Mouse (Mus musculus): Measurements from ENCODE around the gene Cacng4. TPM values are rescaled to one million over a fixed set of nuclear protein-coding genes. Genes with fewer than 3 reads are reported as not detected.

Cacng4 gene
- polyA plus RNA-seq, 1 experiment from 2014 or later: 7.1 TPM

DNA sequence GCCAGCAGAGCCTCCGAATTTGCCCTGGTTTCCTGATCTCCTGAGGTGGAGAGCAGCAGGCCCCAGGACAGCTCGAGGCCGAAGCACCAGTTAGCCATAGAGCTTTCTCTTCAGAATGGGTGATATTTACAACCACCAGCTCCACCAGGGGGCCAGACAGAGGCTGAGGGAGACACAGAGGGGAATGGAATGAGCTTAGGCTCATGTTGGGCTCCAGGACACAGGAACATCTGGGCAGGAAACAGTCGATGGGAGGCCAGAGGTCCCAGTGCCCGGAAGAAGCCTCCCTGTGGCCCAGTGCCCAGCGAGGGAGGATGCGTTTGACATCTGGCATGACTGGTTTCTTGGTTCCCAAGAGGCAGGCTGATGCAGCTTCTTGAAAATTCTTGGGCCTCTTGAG, 60.2 kb downstream of the Cacng4 start:
- Histone ChIP-seq H3K9me3 (no peaks in the 10 kb centered on the region), H3K4me1 (no peaks in the 10 kb centered on the region), H3K27me3 (no peaks in the 10 kb centered on the region), H3K4me2 (replicated peaks) (no peak overlapping the region), H3K9ac (no peak overlapping the region), H3K4me3 (no peak overlapping the region), H3K27ac (no peak overlapping the region), H3K36me3 (peaks cover 22% of the 10 kb centered on the region)
- ATAC-seq (ENCODE audit: insufficient number of reproducible peaks, insufficient read depth, low FRiP score, low TSS enrichment): no peak
- WGBS: 83% methylated on average over 7 of the region's 7 CpGs

DNA sequence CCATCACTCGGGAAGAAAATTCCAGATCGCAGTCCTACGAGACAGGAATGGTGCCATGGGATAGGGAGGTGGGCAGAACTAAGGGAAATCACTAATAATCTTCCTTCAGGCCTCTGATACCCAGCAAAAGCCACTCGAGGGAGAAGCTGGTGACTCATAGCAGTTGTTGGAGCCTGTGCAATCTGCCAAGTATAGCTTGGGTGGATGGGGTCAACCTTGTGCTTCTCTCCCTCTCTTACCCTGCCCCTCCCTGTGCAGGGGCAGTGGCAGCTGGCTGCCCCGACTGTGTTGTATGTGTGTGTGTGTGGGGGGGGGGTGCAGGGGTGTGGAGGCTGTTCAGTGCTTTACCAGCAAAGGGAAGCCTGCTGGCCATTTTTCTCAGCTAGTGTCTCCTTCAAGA, 62.9 kb downstream of the Cacng4 start:
- no peak overlapping the region for H3K4me2 ChIP-seq (replicated peaks)
- no peak for ATAC-seq (ENCODE audit: insufficient number of reproducible peaks, insufficient read depth, low FRiP score, low TSS enrichment)
- no peaks in the 10 kb centered on the region for H3K9me3 ChIP-seq
- H3K4me1 ChIP-seq: 0 out of 2 replicates have a peak, but pooled peaks cover 3% of the 10 kb centered on the region
- H3K27me3 ChIP-seq: no peaks in the 10 kb centered on the region
- peaks cover 13% of the 10 kb centered on the region for H3K36me3 ChIP-seq
- no peak overlapping the region for H3K27ac ChIP-seq
- H3K9ac ChIP-seq: no peak overlapping the region
- 82% methylated on average over 5 of the region's 5 CpGs for WGBS
- no peak overlapping the region for H3K4me3 ChIP-seq

DNA sequence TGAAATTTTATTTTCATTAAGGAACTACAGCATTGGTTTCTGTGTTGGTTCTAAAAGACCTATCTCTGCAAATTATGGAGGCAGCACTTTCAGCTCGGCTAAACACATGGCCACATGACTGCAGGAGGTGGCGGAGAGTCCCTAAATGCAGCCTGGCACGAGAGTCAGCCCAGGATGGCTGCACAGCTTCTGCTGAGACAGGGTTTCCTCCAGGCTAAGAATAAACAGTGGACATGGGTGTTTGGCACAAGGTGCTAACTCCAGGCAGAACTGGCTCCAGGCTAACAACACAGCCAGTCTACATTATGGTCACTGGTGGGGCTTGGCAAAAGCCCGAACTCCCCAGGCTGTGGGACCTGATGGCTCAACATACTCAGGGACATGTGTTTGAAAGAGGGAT, 63.4 kb downstream of the Cacng4 start:
- no peaks in the 10 kb centered on the region for H3K9me3 ChIP-seq
- no peak overlapping the region for H3K27ac ChIP-seq
- H3K27me3 ChIP-seq: no peaks in the 10 kb centered on the region
- no peak overlapping the region for H3K4me2 ChIP-seq (replicated peaks)
- no peak overlapping the region for H3K9ac ChIP-seq
- WGBS: 82% methylated on average over 4 of the region's 4 CpGs
- H3K36me3 ChIP-seq: peaks cover 11% of the 10 kb centered on the region
- no peak for ATAC-seq (ENCODE audit: insufficient number of reproducible peaks, insufficient read depth, low FRiP score, low TSS enrichment)
- no peak overlapping the region for H3K4me3 ChIP-seq
- H3K4me1 ChIP-seq: 0 out of 2 replicates have a peak, but pooled peaks cover 3% of the 10 kb centered on the region

DNA sequence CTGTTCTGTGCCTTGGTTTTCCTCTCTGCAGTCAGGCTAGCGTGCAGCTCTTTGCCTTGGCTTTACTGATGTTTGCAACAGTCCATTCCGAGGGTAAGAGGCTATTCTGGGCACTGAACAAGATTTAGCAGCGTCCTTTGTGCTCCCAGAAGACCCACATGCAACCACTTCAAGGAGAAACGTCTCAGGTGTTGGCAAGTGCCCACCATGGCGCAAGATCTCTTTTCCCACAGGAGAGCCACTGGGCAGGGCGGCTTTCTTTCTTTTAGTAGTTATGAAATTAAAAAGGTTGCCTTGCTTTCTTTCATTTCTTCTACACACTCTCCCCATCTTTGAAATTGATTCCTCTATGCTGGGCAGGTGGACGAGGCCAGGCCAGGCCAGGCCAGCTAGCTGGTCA, 65.2 kb downstream of the Cacng4 start:
- H3K36me3 ChIP-seq: peaks cover 1% of the 10 kb centered on the region; the same call in 1 of the 2 replicates
- no peak for ATAC-seq (ENCODE audit: insufficient number of reproducible peaks, insufficient read depth, low FRiP score, low TSS enrichment)
- 79% methylated on average over 7 of the region's 7 CpGs for WGBS

DNA sequence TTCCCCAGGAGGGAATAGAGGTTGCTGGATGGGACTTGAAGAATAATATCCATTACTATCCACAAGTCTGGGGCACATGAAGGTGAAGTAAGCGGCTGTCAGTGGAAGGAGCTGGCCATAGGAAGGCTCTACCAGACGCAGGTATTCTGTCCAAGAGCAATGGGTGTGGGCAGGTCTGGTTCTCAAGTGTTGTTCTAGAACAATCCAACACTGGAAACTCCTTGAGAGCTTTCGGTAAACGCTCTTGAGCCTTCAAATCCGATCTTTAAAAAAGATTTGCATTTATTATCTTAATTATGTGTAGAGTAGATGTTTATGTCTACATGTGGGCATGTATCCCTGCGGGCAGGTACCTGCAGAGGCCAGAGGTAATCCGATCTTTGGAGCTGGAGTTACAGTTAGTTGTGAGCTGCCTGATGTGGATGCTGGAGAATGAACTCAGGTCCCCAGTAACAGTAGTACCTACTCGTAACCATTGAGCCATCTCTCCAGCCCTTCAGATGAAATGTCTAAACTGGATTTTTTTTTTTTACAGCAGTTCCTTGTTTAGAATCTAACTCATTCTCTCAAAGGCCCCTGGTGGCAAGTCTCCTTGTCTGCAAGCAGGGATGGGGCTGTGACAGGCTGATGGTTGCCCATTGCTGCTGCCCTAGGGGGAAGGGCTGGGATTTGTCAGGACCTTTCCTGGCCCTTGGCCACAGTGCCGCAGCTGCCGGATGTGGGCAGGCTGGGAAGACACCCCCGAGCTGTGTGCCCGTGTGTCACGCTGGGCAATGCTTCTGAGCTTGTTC, 66.1 kb downstream of the Cacng4 start:
- no peak for ATAC-seq (ENCODE audit: insufficient number of reproducible peaks, insufficient read depth, low FRiP score, low TSS enrichment)
- WGBS: 73% methylated on average over 13 of the region's 13 CpGs
- Histone ChIP-seq H3K4me3 (no peak overlapping the region), H3K36me3 (no peaks in the 10 kb centered on the region), H3K9ac (no peak overlapping the region), H3K27me3 (no peaks in the 10 kb centered on the region), H3K4me1 (0 out of 2 replicates have a peak, but pooled peaks cover 3% of the 10 kb centered on the region), H3K4me2 (replicated peaks) (no peak overlapping the region), H3K27ac (no peak overlapping the region), H3K9me3 (no peaks in the 10 kb centered on the region)

More for the DNA sequence above, 65.2 kb downstream of the Cacng4 start:
- no peak overlapping the region for H3K9ac ChIP-seq
- no peak overlapping the region for H3K27ac ChIP-seq
- H3K4me1 ChIP-seq: 0 out of 2 replicates have a peak, but pooled peaks cover 3% of the 10 kb centered on the region
- H3K9me3 ChIP-seq: no peaks in the 10 kb centered on the region
- H3K4me3 ChIP-seq: no peak overlapping the region
- no peaks in the 10 kb centered on the region for H3K27me3 ChIP-seq
- H3K4me2 ChIP-seq (replicated peaks): no peak overlapping the region

DNA sequence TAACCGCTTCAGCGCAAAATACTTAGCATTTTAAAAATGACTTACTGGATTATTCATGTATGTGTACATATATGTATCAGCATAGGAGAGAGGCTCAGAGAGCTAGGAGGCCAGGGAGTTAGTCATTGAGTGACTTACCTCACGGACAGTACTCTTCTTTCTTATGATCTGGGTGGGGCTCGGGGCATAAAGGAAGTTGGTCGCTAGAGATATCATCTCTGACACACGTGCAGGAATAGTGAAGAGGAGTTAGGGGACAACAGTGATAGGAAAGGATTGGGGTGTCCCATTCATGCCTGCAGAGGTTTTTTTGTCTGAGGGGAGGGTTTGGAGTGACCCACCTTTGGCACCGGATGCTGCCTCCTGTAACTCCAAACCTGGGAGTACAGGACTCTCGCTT, 69.8 kb downstream of the Cacng4 start:
- Histone ChIP-seq H3K27ac (no peak overlapping the region), H3K36me3 (no peaks in the 10 kb centered on the region), H3K4me1 (0 out of 2 replicates have a peak, but pooled peaks cover 3% of the 10 kb centered on the region), H3K4me2 (replicated peaks) (no peak overlapping the region), H3K4me3 (no peak overlapping the region), H3K27me3 (no peaks in the 10 kb centered on the region), H3K9ac (no peak overlapping the region), H3K9me3 (no peaks in the 10 kb centered on the region)
- WGBS: 85% methylated on average over 8 of the region's 8 CpGs
- ATAC-seq (ENCODE audit: insufficient number of reproducible peaks, insufficient read depth, low FRiP score, low TSS enrichment): no peak

DNA sequence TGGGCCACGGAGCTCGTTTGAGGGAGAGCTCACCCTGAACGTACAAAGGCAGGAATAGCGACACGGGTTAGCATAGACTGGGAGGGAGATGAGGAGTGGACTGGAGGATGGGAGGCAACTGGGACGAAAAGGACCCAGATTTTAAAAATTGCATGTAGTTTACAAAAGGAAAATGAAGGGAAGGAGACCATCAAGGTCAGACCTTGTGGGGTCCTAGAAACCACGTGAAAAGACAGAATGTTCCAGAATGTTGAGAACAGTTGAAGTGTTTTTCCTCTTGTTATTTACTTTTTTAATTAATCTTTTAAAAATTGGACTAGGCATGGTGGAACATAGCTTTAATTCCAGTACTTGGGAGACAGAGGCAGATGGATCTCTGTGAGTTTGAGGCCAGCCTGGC, 73.3 kb downstream of the Cacng4 start:
- ATAC-seq (ENCODE audit: insufficient number of reproducible peaks, insufficient read depth, low FRiP score, low TSS enrichment): no peak
- no peak overlapping the region for H3K4me2 ChIP-seq (replicated peaks)
- no peak overlapping the region for H3K4me3 ChIP-seq
- no peaks in the 10 kb centered on the region for H3K27me3 ChIP-seq
- H3K9me3 ChIP-seq: no peaks in the 10 kb centered on the region
- no peaks in the 10 kb centered on the region for H3K4me1 ChIP-seq
- H3K9ac ChIP-seq: no peak overlapping the region
- H3K36me3 ChIP-seq: no peaks in the 10 kb centered on the region
- 85% methylated on average over 7 of the region's 7 CpGs for WGBS
- no peak overlapping the region for H3K27ac ChIP-seq

DNA sequence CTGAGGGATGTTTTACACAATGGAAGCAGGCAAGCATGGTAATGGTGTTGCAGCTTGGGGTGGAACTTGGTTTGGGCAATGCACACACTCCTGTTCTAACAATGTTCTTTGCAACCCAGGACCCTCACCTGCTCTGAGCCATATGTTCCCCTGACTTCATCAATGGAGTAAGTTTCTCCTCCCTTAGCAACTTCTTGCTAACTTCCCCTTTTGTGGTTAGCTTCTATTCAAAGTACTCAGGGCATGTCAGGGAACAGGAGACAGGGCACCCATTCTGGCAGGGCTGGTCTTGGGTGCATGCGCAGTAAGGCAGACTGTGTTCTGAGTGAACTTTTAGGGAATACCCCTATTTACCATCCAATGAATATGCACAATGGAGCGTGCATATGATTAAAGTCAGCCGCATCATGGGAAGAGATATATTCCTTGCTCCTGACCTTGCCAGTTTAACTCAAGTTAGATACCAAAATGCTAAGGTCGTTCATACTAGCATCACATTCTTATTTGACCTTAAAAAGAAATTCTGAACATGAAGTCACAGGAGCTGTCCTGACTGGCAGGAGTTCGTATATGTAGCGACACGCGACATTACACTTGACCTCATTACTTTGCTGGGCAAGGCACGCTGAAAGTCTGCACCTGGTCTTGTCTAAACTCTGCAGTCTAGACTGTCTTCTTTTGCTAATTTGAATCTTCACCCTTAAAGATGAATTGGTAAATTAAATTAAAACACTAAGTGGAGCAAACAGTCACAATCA, 73.9 kb downstream of the Cacng4 start:
- no peak overlapping the region for H3K4me2 ChIP-seq (replicated peaks)
- H3K36me3 ChIP-seq: no peaks in the 10 kb centered on the region
- ATAC-seq (ENCODE audit: insufficient number of reproducible peaks, insufficient read depth, low FRiP score, low TSS enrichment): no peak
- H3K9ac ChIP-seq: no peak overlapping the region
- H3K4me1 ChIP-seq: no peaks in the 10 kb centered on the region
- H3K9me3 ChIP-seq: no peaks in the 10 kb centered on the region
- H3K27me3 ChIP-seq: no peaks in the 10 kb centered on the region
- H3K27ac ChIP-seq: no peak overlapping the region
- H3K4me3 ChIP-seq: no peak overlapping the region
- WGBS: 85% methylated on average over 9 of the region's 9 CpGs

DNA sequence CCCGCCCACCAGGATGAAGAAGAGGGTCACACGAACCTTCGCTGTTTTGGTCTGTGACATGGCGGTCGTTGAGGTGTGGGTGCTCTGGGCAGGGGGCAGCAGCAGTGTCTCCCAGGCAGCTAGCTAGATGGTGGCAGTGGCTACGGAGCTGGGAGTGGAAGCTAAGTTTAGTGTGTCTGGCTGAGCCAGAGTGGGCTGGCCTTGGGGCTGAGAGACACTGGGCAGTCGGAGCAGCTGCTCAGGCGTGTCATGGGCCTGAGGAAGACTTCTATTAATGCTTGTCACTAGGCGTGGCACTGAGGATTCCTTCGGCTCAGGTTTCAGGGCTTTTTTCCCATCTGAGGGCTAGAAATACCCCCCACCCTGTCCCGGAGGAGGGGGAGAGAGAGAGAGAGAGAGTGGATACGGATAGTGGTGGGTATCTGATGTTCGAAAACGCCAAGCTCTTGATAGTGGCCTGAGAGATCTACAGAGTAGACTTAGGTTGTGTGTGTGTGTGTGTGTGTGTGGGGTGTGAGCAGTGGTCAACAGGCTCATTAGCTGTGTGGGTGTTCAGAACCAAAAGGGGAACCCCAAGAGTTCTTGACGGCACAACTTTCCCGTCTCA, 77.9 kb downstream of the Cacng4 start, which contains the start of gene Cacng1:
Gene Cacng1 (minus strand): TSS at position 191 of the 607 bp plus-strand sequence.
- Histone ChIP-seq H3K4me1 (no peaks in the 10 kb centered on the region), H3K9ac (no peak within 1 kb of the TSS), H3K36me3 (no peaks in the 10 kb centered on the region), H3K27me3 (no peaks in the 10 kb centered on the region), H3K4me2 (replicated peaks) (no peak within 1 kb of the TSS), H3K4me3 (no peak within 1 kb of the TSS), H3K9me3 (no peaks in the 10 kb centered on the region), H3K27ac (no peak within 1 kb of the TSS)
- no peak for ATAC-seq (ENCODE audit: insufficient number of reproducible peaks, insufficient read depth, low FRiP score, low TSS enrichment)
- 78% methylated on average over 16 of the region's 16 CpGs for WGBS

DNA sequence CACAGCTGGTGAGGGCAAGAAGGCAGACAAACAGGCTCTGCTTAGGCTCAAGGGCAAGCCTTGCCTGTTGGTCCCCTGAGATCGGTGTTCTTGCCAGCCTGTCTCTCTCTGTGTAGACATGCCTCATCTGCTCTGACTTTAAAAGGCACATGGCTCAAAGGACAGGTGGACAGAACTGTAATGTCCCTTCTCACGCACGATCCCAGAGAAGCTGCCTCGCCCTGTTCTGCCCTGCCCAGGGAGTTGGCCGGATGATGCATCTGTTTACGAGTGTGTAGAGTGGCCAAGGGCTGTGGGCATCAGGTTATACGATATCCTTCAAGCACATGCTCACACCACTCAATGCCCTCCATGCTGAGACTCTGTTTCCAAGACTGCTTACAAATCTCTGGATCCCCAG, 80.0 kb downstream of the Cacng4 start:
- no peaks in the 10 kb centered on the region for H3K36me3 ChIP-seq
- WGBS: 78% methylated on average over 7 of the region's 7 CpGs
- H3K27ac ChIP-seq: no peak overlapping the region

DNA sequence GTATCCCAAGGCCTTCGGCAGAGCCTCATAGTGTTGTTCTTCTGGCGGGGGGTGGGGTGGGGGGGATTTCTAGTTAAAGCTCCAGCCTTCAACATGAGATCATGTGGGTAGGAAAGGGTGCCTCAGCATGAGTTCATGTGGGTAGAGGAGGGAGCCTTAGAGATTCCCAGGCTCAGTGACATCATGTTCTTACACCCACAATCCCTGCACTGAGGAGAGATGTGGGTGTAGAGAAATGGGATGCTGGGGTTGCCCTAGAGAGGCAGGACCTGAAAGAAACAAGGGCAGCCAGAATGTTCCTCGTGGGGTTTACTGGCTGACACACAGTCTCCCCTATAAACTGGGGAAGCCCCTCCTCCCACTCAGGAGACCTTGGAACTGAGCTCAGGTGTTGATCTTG, 84.0 kb downstream of the Cacng4 start:
- ATAC-seq (ENCODE audit: insufficient number of reproducible peaks, insufficient read depth, low FRiP score, low TSS enrichment): no peak
- Histone ChIP-seq H3K9ac (no peak overlapping the region), H3K4me2 (replicated peaks) (no peak overlapping the region), H3K27me3 (no peaks in the 10 kb centered on the region; the same call in 1 of the 2 replicates), H3K9me3 (no peaks in the 10 kb centered on the region), H3K4me1 (no peaks in the 10 kb centered on the region), H3K36me3 (no peaks in the 10 kb centered on the region), H3K27ac (no peak overlapping the region), H3K4me3 (no peak overlapping the region)
- 59% methylated on average over 3 of the region's 3 CpGs for whole genome bisulfite sequencing

More for the DNA sequence above, 80.0 kb downstream of the Cacng4 start:
- no peaks in the 10 kb centered on the region for H3K4me1 ChIP-seq
- H3K27me3 ChIP-seq: no peaks in the 10 kb centered on the region
- H3K4me3 ChIP-seq: no peak overlapping the region
- no peak overlapping the region for H3K4me2 ChIP-seq (replicated peaks)
- ATAC-seq (ENCODE audit: insufficient number of reproducible peaks, insufficient read depth, low FRiP score, low TSS enrichment): no peak
- H3K9ac ChIP-seq: no peak overlapping the region
- no peaks in the 10 kb centered on the region for H3K9me3 ChIP-seq
